Mouse (Mus musculus): ENCODE data around the gene Ak2. TPM values are rescaled to one million over a fixed set of nuclear protein-coding genes. Genes with fewer than 3 reads are reported as not detected.
A peak's percentile ranks its signal among the peaks of the same experiment; 100 is the strongest.

Gene Ak2
- total and polyA plus RNA-seq, 3 experiments: 330 to 366 TPM; not detected in 1

DNA sequence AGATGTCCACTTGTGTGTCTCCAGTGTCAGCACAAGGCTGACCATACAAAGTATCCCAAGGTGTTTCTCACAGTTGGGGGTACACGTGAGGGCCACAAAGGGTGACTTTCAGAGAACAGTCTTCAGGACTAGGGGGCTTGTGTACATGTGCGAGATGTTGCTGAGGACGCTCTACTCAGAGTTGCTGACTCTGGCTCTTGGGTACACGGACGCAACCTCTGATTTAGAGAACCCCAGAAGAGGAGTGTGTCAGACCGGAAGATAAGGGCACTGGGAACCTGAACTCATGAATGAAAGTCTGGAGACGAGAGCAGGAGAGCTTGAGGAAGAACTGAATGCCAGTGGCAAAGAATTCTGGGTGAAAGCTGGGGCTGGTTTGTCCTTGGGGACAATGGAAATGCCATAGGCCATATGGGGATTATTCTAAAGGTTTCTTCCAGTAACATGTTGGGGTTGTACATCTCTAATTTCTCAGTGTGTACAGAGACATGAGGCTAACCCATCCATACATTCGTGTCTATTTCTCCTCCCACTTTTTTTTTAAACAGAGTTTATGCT lies 39.7 kb downstream of the Ak2 start:
- peaks cover 0 to 17% of the 10 kb centered on the region in 2 experiments; a peak in 2 of 4 replicates for H3K36me3 ChIP-seq (ENCODE audit: control insufficient read depth in 1 of 2, insufficient read depth in 2 of 2, low read length in 2 of 2)
- no peaks in the 10 kb centered on the region for H3K79me2 ChIP-seq (ENCODE audit: control insufficient read depth, insufficient read depth, low read length, poor library complexity)
- no peak overlapping the region; the same call in 1 of the 2 replicates for H3K27ac ChIP-seq (ENCODE audit: control insufficient read depth, low read depth, low read length)
- no peaks in the 10 kb centered on the region for H3K9me3 ChIP-seq (replicated peaks; ENCODE audit: insufficient read depth, low read length)
- peak; percentile 51 for DNase-seq (ENCODE audit: low read depth, low spot score)
- H3K9ac ChIP-seq (ENCODE audit: control insufficient read depth, low read depth, low read length, poor library complexity, severe bottlenecking): peak overlapping the region; percentile 8
- TF ChIP-seq EP300 (IDR thresholded peaks at IDR 0.05; ENCODE audit: low read depth in 1 of 2, low read length in 2 of 2) (no peak), RCOR1 (IDR thresholded peaks at IDR 0.05; ENCODE audit: low read depth, low read length) (no peak), POLR2A (IDR thresholded peaks at IDR 0.05; ENCODE audit: control insufficient read depth in 1 of 2, insufficient read depth in 1 of 2, low read depth in 1 of 2, low read length in 2 of 2, poor library complexity in 1 of 2) (no peak), RAD21 (IDR thresholded peaks at IDR 0.05; ENCODE audit: low read depth, low read length) (no peak), ETS1 (IDR thresholded peaks at IDR 0.05; ENCODE audit: low read depth, low read length) (0 out of 2 replicates have a peak, but pooled peaks have one; percentile 6), ZC3H11A (IDR thresholded peaks at IDR 0.05; ENCODE audit: low read depth, low read length) (0 out of 2 replicates have a peak, but pooled peaks have one; percentile 6), HCFC1 (IDR thresholded peaks at IDR 0.05; ENCODE audit: low read depth, low read length) (no peak), MAZ (IDR thresholded peaks at IDR 0.05; ENCODE audit: low read depth, low read length) (no peak), BHLHE40 (IDR thresholded peaks at IDR 0.05; ENCODE audit: borderline replicate concordance, low read depth, low read length) (no peak), KAT2A (conservative IDR thresholded peaks at IDR 0.05; ENCODE audit: low read depth, low read length) (no peak), MYB (IDR thresholded peaks at IDR 0.05; ENCODE audit: low read depth, low read length) (no peak), NELFE (IDR thresholded peaks at IDR 0.05; ENCODE audit: low read depth, low read length) (no peak), E2F4 (IDR thresholded peaks at IDR 0.05; ENCODE audit: borderline replicate concordance, low read depth, low read length) (no peak), SMC3 (IDR thresholded peaks at IDR 0.05; ENCODE audit: low read depth, low read length) (no peak), MXI1 (IDR thresholded peaks at IDR 0.05; ENCODE audit: low read depth, low read length) (no peak), USF1 (IDR thresholded peaks at IDR 0.05; ENCODE audit: low read depth, low read length) (no peak), MAFK (IDR thresholded peaks at IDR 0.05; ENCODE audit: borderline replicate concordance, low read depth, low read length) (no peak), CTCF (IDR thresholded peaks at IDR 0.05 in 2 of 3, conservative IDR thresholded peaks at IDR 0.05 in 1 of 3; ENCODE audit: control insufficient read depth in 1 of 3, insufficient read depth in 1 of 3, low read depth in 2 of 3, low read length in 3 of 3, poor library complexity in 1 of 3, severe bottlenecking in 1 of 3) (no peak), MEF2A (IDR thresholded peaks at IDR 0.05; ENCODE audit: extremely low read depth, insufficient replicate concordance, low read depth, low read length, poor library complexity, severe bottlenecking) (no peak), ZMIZ1 (IDR thresholded peaks at IDR 0.05; ENCODE audit: low read depth, low read length) (peak; percentile 82; the same call in 1 of the 2 replicates), UBTF (IDR thresholded peaks at IDR 0.05; ENCODE audit: borderline replicate concordance, insufficient read depth, low read depth, low read length) (no peak), POLR2AphosphoS5 (IDR thresholded peaks at IDR 0.05; ENCODE audit: borderline replicate concordance, low read depth, low read length) (no peak), ZKSCAN1 (IDR thresholded peaks at IDR 0.05; ENCODE audit: low read depth, low read length) (no peak), SIN3A (IDR thresholded peaks at IDR 0.05; ENCODE audit: low read length) (no peak)
- H3K4me1 ChIP-seq (ENCODE audit: control insufficient read depth in 1 of 2, insufficient read depth in 2 of 2, low read length in 2 of 2): peaks cover 4 to 31% of the 10 kb centered on the region in 2 experiments
- H3K4me3 ChIP-seq (ENCODE audit: control insufficient read depth in 1 of 2, insufficient read depth in 1 of 2, low read depth in 2 of 2, low read length in 2 of 2): peak overlapping the region in 1 of 2 experiments; percentile 19; a peak in 2 of 4 replicates
- no peaks in the 10 kb centered on the region for H3K27me3 ChIP-seq (ENCODE audit: control insufficient read depth in 1 of 2, insufficient read depth in 2 of 2, low read length in 2 of 2)

Data from MEL (cell line).